Mouse (Mus musculus) ES-E14 (cell line): ENCODE data around the gene Gm13420. TPM values are rescaled to one million over a fixed set of nuclear protein-coding genes. Genes with fewer than 3 reads are reported as not detected.
A peak's percentile ranks its signal among the peaks of the same experiment; 100 is the strongest.
"Not testable (repeated sequence)": the region's sequence is repeated elsewhere in the genome, so short reads cannot be mapped to it uniquely, and the experiment has no call there.

Source experiments
- DNase-seq: peaks from one replicate; pipeline ENCODE4 v3.0.0-alpha.2; 2013; ENCODE audit warnings: low read depth, low spot score
- H3K27ac ChIP-seq: 2 replicates; pipeline ENCODE4 v1.5.1; 2012; ENCODE audit warnings: low read depth, mild to moderate bottlenecking, low read length, moderate library complexity, mixed read lengths; ENCODE audit not compliant: poor library complexity, insufficient read depth, severe bottlenecking
- H3K36me3 ChIP-seq: 2 replicates; pipeline ENCODE4 v1.6.1; 2012; ENCODE audit warnings: mild to moderate bottlenecking, low read length, moderate library complexity, mixed read lengths; ENCODE audit not compliant: control insufficient read depth, poor library complexity, insufficient read depth, severe bottlenecking
- H3K4me1 ChIP-seq, 2 experiments: fragments of 150-350 bp in 1 of 2; sonication (generic) in 1 of 2; 2 replicates each; pipeline ENCODE4 v1.6.1; 2012; ENCODE audit warnings: low read length in 2 of 2, mild to moderate bottlenecking in 1 of 2, mixed read lengths in 1 of 2; ENCODE audit not compliant: control insufficient read depth in 2 of 2, insufficient read depth in 2 of 2, poor library complexity in 1 of 2
- H3K4me3 ChIP-seq, 2 experiments: fragments of 150-350 bp in 1 of 2; sonication (generic) in 1 of 2; 2 replicates each; pipeline ENCODE4 v1.5.1; 2012; ENCODE audit warnings: low read length in 2 of 2, low read depth in 1 of 2, mild to moderate bottlenecking in 1 of 2, mixed read lengths in 1 of 2; ENCODE audit not compliant: insufficient read depth in 1 of 2, poor library complexity in 1 of 2, severe bottlenecking in 1 of 2
- H3K9ac ChIP-seq: 2 replicates; pipeline ENCODE4 v1.6.1; 2012; ENCODE audit warnings: low read depth, mild to moderate bottlenecking, low read length, mixed read lengths; ENCODE audit not compliant: poor library complexity, insufficient read depth, severe bottlenecking
- H3K9me3 ChIP-seq: fragments of 150-350 bp; sonication (generic); 2 replicates; pipeline ENCODE4 v1.6.1; 2012; ENCODE audit warnings: low read depth, mild to moderate bottlenecking, low read length; ENCODE audit not compliant: control insufficient read depth, insufficient read depth
- CHD2 ChIP-seq: IDR thresholded peaks from 2 replicates; pipeline ENCODE4 v1.6.1; 2014; ENCODE audit warnings: mild to moderate bottlenecking, low read depth, low read length, inconsistent platforms
- HCFC1 ChIP-seq: IDR thresholded peaks from 2 replicates; pipeline ENCODE4 v1.6.1; 2012; ENCODE audit warnings: low read length, inconsistent platforms, borderline replicate concordance; ENCODE audit not compliant: insufficient read depth
- MAFK ChIP-seq: IDR thresholded peaks from 2 replicates; pipeline ENCODE4 v1.6.1; 2014; ENCODE audit warnings: mild to moderate bottlenecking, low read depth, low read length, inconsistent platforms; ENCODE audit not compliant: insufficient read depth
- ZC3H11A ChIP-seq: IDR thresholded peaks from 2 replicates; pipeline ENCODE4 v1.6.1; 2012; ENCODE audit warnings: low read depth, mild to moderate bottlenecking, inconsistent platforms, low read length, borderline replicate concordance
- ZNF384 ChIP-seq: IDR thresholded peaks from 2 replicates; pipeline ENCODE4 v1.6.1; 2012; ENCODE audit warnings: low read depth, low read length, inconsistent platforms
- in situ Hi-C, 2 experiments: fragments of 600-800 bp; cut with MboI; formaldehyde crosslinking; loops; one replicate each; pipeline ENCODE4 v1.15.1; 2025; ENCODE audit warnings: low sequenced_read_pairs in 2 of 2, inconsistent platforms in 1 of 2; ENCODE audit not compliant: unreplicated experiment in 2 of 2
- total RNA-seq: library from RNA; depleted of rRNA; stranded (reverse); fragments of 300-350 nt; gene quantifications from 2 replicates; pipeline ENCODE4 v1.2.3, GENCODE M21; 2012

The Gm13420 gene
- total RNA-seq, 1 experiment = 0.27 TPM

DNA sequence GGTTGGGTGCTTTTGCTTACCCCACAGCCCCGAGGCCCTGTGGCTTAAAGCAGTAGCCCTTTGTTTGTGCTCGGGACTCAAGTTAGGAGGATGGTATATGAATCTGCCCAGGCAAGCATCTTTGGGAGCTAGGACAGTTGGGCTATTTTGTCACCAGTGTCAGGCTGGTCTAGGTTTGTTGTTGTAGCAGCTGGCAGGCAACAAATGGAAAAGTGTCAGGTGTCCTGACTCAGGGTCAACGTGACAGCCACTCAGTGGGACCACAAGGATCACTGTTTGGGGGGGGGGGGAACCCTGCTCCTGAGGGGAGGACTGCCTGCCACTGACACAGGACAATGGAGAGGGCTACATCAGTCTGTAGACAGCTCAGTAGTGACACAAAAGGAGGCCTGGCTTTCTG, 40.4 kb downstream of the Gm13420 start:
- TF ChIP-seq ZC3H11A = no peak
- no peak for TF ChIP-seq HCFC1
- TF ChIP-seq CHD2 = no peak
- no peak for TF ChIP-seq ZNF384
- no peak for TF ChIP-seq MAFK
- H3K4me1 ChIP-seq = peaks cover 3 to 28% of the 10 kb centered on the region in 2 experiments; a peak in 2 of 4 replicates
- H3K36me3 ChIP-seq = peaks cover 37% of the 10 kb centered on the region
- H3K9ac ChIP-seq = no peak overlapping the region
- DNase-seq = no peak
- in situ Hi-C loops = no loop called here
- H3K9me3 ChIP-seq = no peaks in the 10 kb centered on the region
- H3K27ac ChIP-seq = no peak overlapping the region
- H3K4me3 ChIP-seq = no peak overlapping the region

- in situ Hi-C loops, H3K9me3 ChIP-seq, H3K27ac ChIP-seq, H3K4me3 ChIP-seq, H3K9ac ChIP-seq: not testable (repeated sequence)
- 0 out of 2 replicates have a peak, but pooled peaks have one; percentile 15 for TF ChIP-seq MAFK
- peak; percentile 10; the same call in 1 of the 2 replicates for TF ChIP-seq ZC3H11A
- DNase-seq = peak; percentile 71
- Histone ChIP-seq H3K36me3 (peaks cover 41% of the 10 kb centered on the region), H3K4me1 (peaks cover 3 to 22% of the 10 kb centered on the region in 2 experiments; a peak in 2 of 4 replicates)
Measured at GRCm38 (mm10) chr2:29708209-29708608, 43.3 kb downstream of the Gm13420 start.

DNA sequence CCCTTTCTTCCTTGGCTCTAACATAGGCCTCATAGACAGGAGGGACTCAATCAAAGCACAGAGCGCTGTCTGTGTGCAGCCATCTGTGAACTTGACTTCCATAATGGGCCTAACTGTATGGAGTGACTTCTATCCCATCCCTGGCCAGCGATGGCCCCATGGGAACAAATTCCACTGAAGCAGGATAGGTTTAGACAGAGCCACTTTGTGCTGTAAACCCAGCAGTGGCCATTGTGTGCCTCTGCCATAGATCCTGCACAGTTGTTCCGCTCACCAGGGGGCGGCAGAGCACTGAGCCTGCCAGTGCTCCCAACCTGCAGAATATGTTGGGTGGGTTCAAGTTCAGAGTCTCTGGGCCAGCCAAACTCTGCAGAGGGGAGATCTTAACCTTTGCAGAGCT, 43.8 kb downstream of the Gm13420 start:
- Histone ChIP-seq H3K9me3 (no peaks in the 10 kb centered on the region), H3K4me1 (peaks cover 3 to 22% of the 10 kb centered on the region in 2 experiments; a peak in 2 of 4 replicates), H3K27ac (no peak overlapping the region), H3K4me3 (no peak overlapping the region), H3K36me3 (peaks cover 45% of the 10 kb centered on the region), H3K9ac (no peak overlapping the region)
- TF ChIP-seq MAFK (no peak), HCFC1 (no peak)
- in situ Hi-C loops = no loop called here
- DNase-seq = peak; percentile 46

DNA sequence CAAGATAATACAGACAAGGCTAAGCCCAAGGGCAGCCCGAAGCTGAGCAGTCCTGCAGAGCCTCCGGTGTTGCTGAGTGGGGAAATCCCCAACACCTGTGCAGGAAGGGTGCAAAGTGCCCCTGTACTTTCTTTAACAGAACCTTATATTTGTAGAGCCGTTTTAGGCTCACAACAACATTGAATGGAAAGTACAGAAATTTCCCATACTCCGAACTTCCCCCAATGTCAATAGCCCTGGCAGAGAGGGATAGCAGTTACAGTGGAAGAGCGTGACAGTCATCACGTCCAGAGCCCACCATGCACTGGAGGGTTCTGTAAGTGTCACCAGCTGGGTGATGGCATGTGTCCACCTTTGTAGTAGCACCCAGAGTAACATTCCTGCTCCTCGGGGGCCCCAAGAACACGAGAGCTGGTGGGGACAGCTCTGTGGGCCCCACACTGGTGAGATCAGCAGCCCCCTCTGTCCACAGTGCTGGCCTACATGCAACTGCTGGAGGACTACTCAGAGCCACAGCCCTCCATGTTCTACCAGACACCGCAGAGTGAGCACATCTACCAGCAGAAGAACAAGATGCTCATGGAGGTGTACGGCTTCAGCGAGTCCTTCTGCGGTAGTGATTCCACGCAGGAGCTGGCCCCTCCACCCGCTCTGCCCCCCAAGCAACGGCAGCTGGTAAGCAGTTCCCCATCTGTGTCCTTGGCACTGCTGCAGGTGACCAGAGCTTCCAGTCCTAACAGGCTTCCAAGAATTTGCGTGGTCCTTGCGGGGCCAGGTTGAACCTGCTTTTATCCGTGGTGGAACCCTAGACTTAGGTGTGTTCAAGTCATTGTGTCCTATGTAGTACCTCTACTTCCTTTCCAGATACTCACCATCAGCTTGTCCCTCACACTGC, 44.5 kb downstream of the Gm13420 start:
- no peak overlapping the region for H3K4me3 ChIP-seq
- no peak for TF ChIP-seq ZNF384
- no peak for TF ChIP-seq HCFC1
- no peak for TF ChIP-seq MAFK
- no peak for TF ChIP-seq ZC3H11A
- TF ChIP-seq CHD2 = no peak
- H3K9me3 ChIP-seq = no peaks in the 10 kb centered on the region
- in situ Hi-C loops = no loop called here
- no peak for DNase-seq
- H3K4me1 ChIP-seq = peaks cover 3 to 22% of the 10 kb centered on the region in 2 experiments; a peak in 2 of 4 replicates
- H3K36me3 ChIP-seq = peaks cover 53% of the 10 kb centered on the region
- H3K27ac ChIP-seq = no peak overlapping the region
- H3K9ac ChIP-seq = no peak overlapping the region
